Comparison of ENCODE assay signal across 12 mouse cellular contexts in the genomic region with DNA sequence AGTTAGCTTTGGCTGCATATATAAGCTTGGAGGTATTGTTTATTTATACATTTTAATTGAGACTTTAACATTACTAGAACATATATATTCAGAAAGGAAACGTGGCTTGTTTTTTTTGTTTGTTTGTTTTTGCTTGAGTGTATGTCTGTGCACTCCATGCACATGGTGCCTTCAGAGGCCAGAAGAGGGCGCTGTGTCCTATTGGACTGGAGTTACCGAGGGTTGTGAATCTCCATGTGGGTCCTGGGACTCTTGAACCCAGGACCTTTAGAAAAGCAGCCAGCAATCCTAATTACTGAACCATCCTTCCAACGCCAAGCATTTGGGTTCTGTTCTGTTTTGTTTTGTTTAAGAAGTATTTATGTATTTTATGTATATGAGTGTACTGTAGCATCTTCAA. TPM values are rescaled to one million over a fixed set of nuclear protein-coding genes. Genes with fewer than 3 reads are reported as not detected.
A peak's percentile ranks its signal among the peaks of the same experiment; 100 is the strongest.
DNase-seq lines count a peak whose midpoint lies in the region; ATAC-seq and TF ChIP-seq lines count a peak whose summit lies in the region.
"Had no signal": no experiment of that assay in that cellular context is flagged by ENCODE, and none has a peak within 500 bp of the region (broad histone marks: within the 10 kb centered on the region; RNA-seq: fewer than 3 reads in every experiment).

No protein-coding gene starts in this region.

- H3K4me2 ChIP-seq in heart, postnatal 0 days (ENCODE audit: low read depth, low read length) = no peak overlapping the region
- H3K4me2 ChIP-seq: embryonic facial prominence, embryonic 12.5 days; midbrain, embryonic 12.5 days had no signal

- no peak for TF ChIP-seq EP300 in heart, postnatal 0 days (IDR thresholded peaks at IDR 0.05; ENCODE audit: low read depth)

- TF ChIP-seq POLR2A in thymus, adult 2 months (IDR thresholded peaks at IDR 0.05; ENCODE audit: control insufficient read depth, extremely low read depth, insufficient read depth, low read length, poor library complexity) = no peak
- TF ChIP-seq POLR2A in cortical plate, adult 2 months (IDR thresholded peaks at IDR 0.05; ENCODE audit: extremely low read depth, insufficient read depth, low read length) = no peak

- WGBS in heart, postnatal 0 days = 82% methylated on average over 4 of the region's 4 CpGs
- 84% methylated on average over 4 of the region's 4 CpGs for WGBS in heart, embryonic 10.5 days
- 92% methylated on average over 4 of the region's 4 CpGs for WGBS in thymus, adult 2 months

- H3K4me1 ChIP-seq in heart, postnatal 0 days (ENCODE audit: control insufficient read depth, insufficient read depth) = no peaks in the 10 kb centered on the region
- no peaks in the 10 kb centered on the region for H3K4me1 ChIP-seq in heart, embryonic 10.5 days
- H3K4me1 ChIP-seq in thymus, adult 2 months (replicated peaks; ENCODE audit: control insufficient read depth, insufficient read depth, low read length) = no peaks in the 10 kb centered on the region
- H3K4me1 ChIP-seq in cortical plate, adult 2 months (ENCODE audit: control insufficient read depth, insufficient read depth, low read length) = no peaks in the 10 kb centered on the region
- H3K4me1 ChIP-seq: embryonic facial prominence, embryonic 12.5 days; midbrain, embryonic 12.5 days had no signal

- no peak overlapping the region for H3K27ac ChIP-seq in heart, postnatal 0 days (ENCODE audit: low read depth)
- no peak overlapping the region for H3K27ac ChIP-seq in heart, embryonic 10.5 days
- H3K27ac ChIP-seq in thymus, adult 2 months (ENCODE audit: control insufficient read depth, insufficient read depth, low read length) = no peak overlapping the region
- no peak overlapping the region for H3K27ac ChIP-seq in cortical plate, adult 2 months (ENCODE audit: insufficient read depth, low read length)
- H3K27ac ChIP-seq: embryonic facial prominence, embryonic 12.5 days; midbrain, embryonic 12.5 days had no signal

- TF ChIP-seq CTCF in heart, postnatal 0 days (IDR thresholded peaks at IDR 0.05; ENCODE audit: low read depth) = peak; percentile 7; the same call in 1 of the 2 replicates
- TF ChIP-seq CTCF in thymus, adult 2 months (IDR thresholded peaks at IDR 0.05; ENCODE audit: borderline replicate concordance, control insufficient read depth, extremely low read depth, insufficient read depth, low read length, poor library complexity) = no peak
- TF ChIP-seq CTCF in cortical plate, adult 2 months (IDR thresholded peaks at IDR 0.05; ENCODE audit: extremely low read depth, insufficient read depth, low read length) = 0 out of 2 replicates have a peak, but pooled peaks have one; percentile 11

- no peak overlapping the region for H3K4me3 ChIP-seq in heart, postnatal 0 days (ENCODE audit: low read depth, low read length)
- H3K4me3 ChIP-seq in heart, embryonic 10.5 days = no peak overlapping the region
- no peak overlapping the region for H3K4me3 ChIP-seq in thymus, adult 2 months (ENCODE audit: control insufficient read depth, insufficient read depth, low read length)
- no peak overlapping the region for H3K4me3 ChIP-seq in cortical plate, adult 2 months (ENCODE audit: insufficient read depth, low read length)
- H3K4me3 ChIP-seq: embryonic facial prominence, embryonic 12.5 days; midbrain, embryonic 12.5 days had no signal

- H3K9ac ChIP-seq in heart, postnatal 0 days (replicated peaks; ENCODE audit: low read depth, low read length) = no peak overlapping the region
- H3K9ac ChIP-seq: embryonic facial prominence, embryonic 12.5 days; midbrain, embryonic 12.5 days had no signal

- H3K27me3 ChIP-seq in heart, postnatal 0 days (ENCODE audit: control insufficient read depth, insufficient read depth, low read length) = no peaks in the 10 kb centered on the region
- no peaks in the 10 kb centered on the region for H3K27me3 ChIP-seq in heart, embryonic 10.5 days (ENCODE audit: insufficient read depth, poor library complexity, severe bottlenecking)
- no peaks in the 10 kb centered on the region for H3K27me3 ChIP-seq in thymus, adult 2 months (ENCODE audit: control insufficient read depth, insufficient read depth, low read length)
- H3K27me3 ChIP-seq: embryonic facial prominence, embryonic 12.5 days; midbrain, embryonic 12.5 days had no signal

- no peaks in the 10 kb centered on the region for H3K9me3 ChIP-seq in heart, postnatal 0 days (replicated peaks; ENCODE audit: control insufficient read depth, low read length)
- H3K9me3 ChIP-seq in heart, embryonic 10.5 days = no peaks in the 10 kb centered on the region
- H3K9me3 ChIP-seq: embryonic facial prominence, embryonic 12.5 days; midbrain, embryonic 12.5 days had no signal

- DNase-seq in heart, postnatal 0 days (ENCODE audit: low spot score) = no peak
- DNase-seq in heart, embryonic 10.5 days (ENCODE audit: low spot score) = no peak
- DNase-seq in thymus, postnatal 0 days (ENCODE audit: low spot score) = peak; percentile 12
- no peak for DNase-seq in thymus, adult 2 months
- peak; percentile 60 for DNase-seq in thymus, postnatal 4 days
- no peak for DNase-seq in gastrocnemius, adult 8-10 months (ENCODE audit: low spot score in 2 of 2)
- no peak for DNase-seq in layer of hippocampus, adult 9-11 months
- DNase-seq: heart, postnatal 36 days; kidney, postnatal 14 days had no signal

- ATAC-seq in heart, postnatal 0 days (ENCODE audit: insufficient read depth, low read depth) = no peak

- H3K36me3 ChIP-seq in heart, postnatal 0 days (replicated peaks; ENCODE audit: control insufficient read depth, insufficient read depth, low read length) = 0 out of 2 replicates have a peak, but pooled peaks cover under 1% of the 10 kb centered on the region
- H3K36me3 ChIP-seq in heart, embryonic 10.5 days = peaks cover 64% of the 10 kb centered on the region
- peaks cover 11% of the 10 kb centered on the region for H3K36me3 ChIP-seq in thymus, adult 2 months (ENCODE audit: control insufficient read depth, insufficient read depth, low read length)

RNA-seq across cellular contexts. Expression of a gene that starts 22.4 kb away (rescaled TPM):
- 2.8 and 7.2 TPM in 2 replicates for total RNA-seq in heart, postnatal 0 days (2014; rRNA removed; ENCODE audit: low replicate concordance)
- 2.3 and 3.0 TPM in 2 replicates for polyA plus RNA-seq in heart, postnatal 0 days (2015; fragmentation: Nextera tagmentation; extraction: Ambion mirVana)
- 20.1 and 23.2 TPM in 2 replicates for polyA plus RNA-seq in heart, embryonic 10.5 days (2016; fragmentation: Nextera tagmentation; extraction: Ambion mirVana)
- polyA plus RNA-seq in thymus, postnatal 0 days (2015; fragmentation: Nextera tagmentation; extraction: Ambion mirVana) = 17.4 and 18.4 TPM in 2 replicates
- 8.7 and 12.3 TPM in 2 replicates for polyA plus RNA-seq in thymus, adult 2 months (2012; rRNA removed)
- polyA plus RNA-seq in cortical plate, adult 2 months (2012; rRNA removed) = 9.7 and 10.2 TPM in 2 replicates
- total RNA-seq in gastrocnemius, adult 8-10 months (2022) = 1 to 10 TPM in 1 of 4 experiments, under 1 TPM in 3; 0.56 to 1.1 (median 0.65) TPM

Comparison
In these comparisons a context has a peak if more than half of its experiments do, and no peak if none do; other contexts are left out.
1. DNase-seq: peak in thymus, postnatal 0 days (single experiment) and thymus, postnatal 4 days (single experiment); none in heart, postnatal 0 days (single experiment), heart, embryonic 10.5 days (single experiment), thymus, adult 2 months (single experiment), gastrocnemius, adult 8-10 months (0 of 2) and layer of hippocampus, adult 9-11 months (single experiment).